Mouse (Mus musculus) ovary, postnatal 36 days (tissue): ENCODE measurements at regions not wholly inside any gene's neighbourhood (a gene's known extent, or its start where the extent isn't known, plus 50 kb on each side); places are given as distances from the start of the nearest gene placed in this dataset.

Experiments
- DNase-seq: peaks from one replicate; pipeline ENCODE4 v3.0.0; 2022; ENCODE audit warnings: low spot score, mixed read lengths

DNA sequence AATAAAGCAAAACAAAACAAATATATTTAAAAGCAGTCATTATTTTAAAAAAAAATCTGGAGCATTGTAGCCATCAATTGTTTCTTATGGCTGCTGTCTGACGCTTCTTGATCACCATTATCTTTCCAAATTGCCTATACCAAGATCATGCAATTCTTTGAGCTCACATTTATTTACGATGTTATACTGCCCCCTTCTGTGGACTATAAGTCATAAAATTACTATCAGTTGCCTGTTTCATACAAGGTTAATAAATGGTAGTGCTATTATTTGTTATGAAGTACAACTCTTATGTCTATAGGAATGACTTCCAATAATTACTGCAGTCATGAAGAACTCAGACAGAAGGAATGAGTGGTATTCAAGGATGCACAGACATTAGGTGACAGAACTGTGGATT, 57.3 kb upstream of the Eda2r start:
- DNase-seq = no peak

DNA sequence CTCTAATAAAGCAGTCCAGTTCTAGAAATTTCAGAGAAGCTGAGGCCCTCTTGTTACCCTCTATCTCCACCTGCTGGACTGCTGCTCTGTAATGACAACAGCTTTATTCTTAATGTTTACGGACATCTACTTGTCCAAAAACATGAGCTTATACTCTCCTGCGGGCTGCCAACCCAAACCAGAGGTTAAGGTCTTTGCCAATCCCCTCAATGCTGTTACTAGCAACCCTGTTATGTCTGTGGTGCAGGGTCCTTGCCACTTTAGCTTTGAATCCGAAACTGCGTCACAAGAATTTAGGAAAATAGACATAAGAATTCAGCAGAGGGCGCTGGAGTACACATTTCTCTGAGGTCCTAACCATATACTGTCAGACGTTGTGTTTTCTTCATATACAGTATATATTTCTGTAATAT, 54.4 kb upstream of the Eda2r start:
- DNase-seq = peak; percentile 10
